Mouse (Mus musculus) hindbrain, embryonic 13.5 days (tissue): ENCODE results near the gene Hils1. TPM values are rescaled to one million over a fixed set of nuclear protein-coding genes. Genes with fewer than 3 reads are reported as not detected.

ENCODE experiments used
- ATAC-seq: fragments of 200-750 bp; cut with Nextera tagmentation; 2 replicates; pipeline ENCODE4 v1.8.0; 2017; ENCODE audit warnings: moderate TSS enrichment; ENCODE audit not compliant: low FRiP score
- H3K27ac ChIP-seq: fragments of 300-500 bp; sonication (generic); 2 replicates; pipeline ENCODE4 v1.5.1; 2015; ENCODE audit warnings: inconsistent platforms, mild to moderate bottlenecking, moderate library complexity
- H3K27me3 ChIP-seq: fragments of 300-500 bp; sonication (generic); 2 replicates; pipeline ENCODE4 v1.6.1; 2015; ENCODE audit warnings: mild to moderate bottlenecking, inconsistent platforms
- H3K36me3 ChIP-seq: fragments of 300-500 bp; sonication (generic); 2 replicates; pipeline ENCODE4 v1.6.1; 2015; ENCODE audit warnings: mild to moderate bottlenecking, inconsistent platforms
- H3K4me1 ChIP-seq: fragments of 300-500 bp; sonication (generic); replicated peaks from 2 replicates; pipeline ENCODE4 v1.6.1; 2015; ENCODE audit warnings: inconsistent platforms
- H3K4me2 ChIP-seq: fragments of 300-500 bp; sonication (generic); 2 replicates; pipeline ENCODE4 v1.6.1; 2015; ENCODE audit warnings: inconsistent platforms, mild to moderate bottlenecking, moderate library complexity
- H3K4me3 ChIP-seq: fragments of 300-500 bp; sonication (generic); 2 replicates; pipeline ENCODE4 v1.5.1; 2015; ENCODE audit warnings: mild to moderate bottlenecking, inconsistent platforms
- H3K9ac ChIP-seq: fragments of 300-500 bp; sonication (generic); 2 replicates; pipeline ENCODE4 v1.6.1; 2015; ENCODE audit warnings: mild to moderate bottlenecking, inconsistent platforms
- H3K9me3 ChIP-seq: fragments of 300-500 bp; sonication (generic); 2 replicates; pipeline ENCODE4 v1.6.1; 2016; ENCODE audit warnings: inconsistent platforms
- WGBS: fragments of 180-500 bp; shearing (Covaris S2); methylation state at CpG from one replicate; pipeline ENCODE4 v1.1.7; 2015; 5-methylcytosine and 5-hydroxymethylcytosine counted together
- polyA plus RNA-seq: library from polyadenylated mRNA; unstranded; fragments of >200 nt; fragmentation: Nextera tagmentation; extraction: Ambion mirVana; gene quantifications from 2 replicates; pipeline ENCODE4 v1.2.1, GENCODE M21; 2015

The Hils1 gene
- not detected in 2 replicates for polyA plus RNA-seq

DNA sequence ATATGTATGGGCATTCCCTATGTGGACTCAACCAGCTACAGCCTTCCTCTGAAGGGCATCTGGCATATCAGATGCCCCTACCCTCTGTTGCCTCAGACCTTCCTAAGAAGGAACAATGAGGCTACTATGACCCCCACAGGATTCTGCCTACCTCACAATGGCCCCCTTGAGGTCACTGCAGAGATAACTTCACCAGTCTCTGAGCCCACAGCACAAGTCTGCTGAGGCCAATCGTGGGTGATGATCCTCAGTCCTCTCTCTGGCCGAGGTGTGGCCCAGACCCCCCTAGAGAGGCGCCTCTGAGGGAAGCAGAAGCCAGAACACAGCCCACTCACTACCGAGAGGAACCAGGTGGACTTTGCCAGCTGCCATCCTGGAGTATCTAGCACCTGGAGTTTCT lies at the start of gene Hils1:
Gene Hils1 (plus strand): TSS at position 175 of the 400 bp plus-strand sequence.
- WGBS, result 51% methylated on average over 4 of the region's 4 CpGs
- Histone ChIP-seq H3K4me3 (no peak within 1 kb of the TSS), H3K4me2 (no peak within 1 kb of the TSS), H3K9ac (no peak within 1 kb of the TSS), H3K4me1 (peaks cover 6% of the 10 kb centered on the region; the same call in 1 of the 2 replicates), H3K36me3 (no peaks in the 10 kb centered on the region), H3K27ac (no peak within 1 kb of the TSS), H3K9me3 (no peaks in the 10 kb centered on the region), H3K27me3 (no peaks in the 10 kb centered on the region)
- no peak for ATAC-seq

- Histone ChIP-seq H3K27ac (no peak overlapping the region), H3K9ac (no peak overlapping the region), H3K4me2 (no peak overlapping the region), H3K9me3 (no peaks in the 10 kb centered on the region), H3K36me3 (no peaks in the 10 kb centered on the region), H3K4me3 (no peak overlapping the region), H3K27me3 (no peaks in the 10 kb centered on the region), H3K4me1 (peaks cover 12% of the 10 kb centered on the region)
- 83% methylated on average over 6 of the region's 6 CpGs for WGBS
- ATAC-seq, result no peak
Measured at GRCm38 (mm10) chr11:94917717-94918116, 49.7 kb upstream of the Hils1 start.

DNA sequence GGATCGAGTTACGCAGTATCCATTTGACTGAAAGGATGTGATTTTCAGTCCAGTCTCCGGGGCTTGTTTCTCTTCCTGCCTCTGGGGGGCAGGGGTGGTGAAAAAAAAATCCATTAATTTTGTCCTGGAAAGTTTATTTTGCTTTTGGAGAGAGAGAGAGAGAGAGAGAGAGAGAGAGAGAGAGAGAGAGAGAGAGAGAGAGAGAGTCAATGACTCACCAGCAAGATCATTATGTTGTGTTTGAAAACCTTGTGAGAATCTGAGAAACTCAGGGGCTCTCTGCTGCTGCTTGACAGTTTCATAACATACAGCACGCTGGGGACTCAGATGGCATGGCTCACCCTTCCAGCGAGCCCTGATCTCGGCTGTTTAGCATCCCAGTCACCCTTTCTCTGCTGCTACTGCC lies 46.4 kb upstream of the Hils1 start:
- no peaks in the 10 kb centered on the region for H3K27me3 ChIP-seq
- H3K4me1 ChIP-seq, result peaks cover 7% of the 10 kb centered on the region
- no peak for ATAC-seq
- no peaks in the 10 kb centered on the region for H3K36me3 ChIP-seq
- no peak overlapping the region for H3K9ac ChIP-seq
- no peak overlapping the region for H3K27ac ChIP-seq
- 57% methylated on average over 6 of the region's 6 CpGs for WGBS
- H3K4me3 ChIP-seq, result no peak overlapping the region
- no peak overlapping the region for H3K4me2 ChIP-seq
- no peaks in the 10 kb centered on the region for H3K9me3 ChIP-seq

DNA sequence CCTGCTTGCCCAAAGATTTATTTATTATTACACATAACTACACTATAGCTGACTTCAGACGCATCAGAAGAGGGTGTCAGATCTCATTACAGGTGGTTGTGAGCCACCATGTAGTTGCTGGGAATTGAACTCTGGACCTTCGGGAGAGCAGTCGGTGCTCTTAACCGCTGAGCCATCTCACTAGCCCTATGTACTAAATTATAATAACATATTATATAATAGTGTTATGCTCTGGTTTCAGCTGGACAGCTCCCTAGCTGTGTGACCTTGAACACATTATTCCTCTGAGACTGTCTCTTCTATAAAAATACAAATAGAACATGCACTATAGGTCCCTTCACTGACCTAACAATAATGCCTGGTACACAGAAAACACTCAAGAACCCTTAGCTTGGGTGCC lies 42.4 kb upstream of the Hils1 start:
- Histone ChIP-seq H3K27me3 (peaks cover 10% of the 10 kb centered on the region; the same call in 1 of the 2 replicates), H3K4me2 (no peak overlapping the region), H3K4me3 (no peak overlapping the region), H3K4me1 (peaks cover 15% of the 10 kb centered on the region), H3K9ac (no peak overlapping the region), H3K27ac (no peak overlapping the region), H3K36me3 (no peaks in the 10 kb centered on the region), H3K9me3 (no peaks in the 10 kb centered on the region)
- WGBS, result 94% methylated on average over 4 of the region's 4 CpGs
- ATAC-seq, result no peak

DNA sequence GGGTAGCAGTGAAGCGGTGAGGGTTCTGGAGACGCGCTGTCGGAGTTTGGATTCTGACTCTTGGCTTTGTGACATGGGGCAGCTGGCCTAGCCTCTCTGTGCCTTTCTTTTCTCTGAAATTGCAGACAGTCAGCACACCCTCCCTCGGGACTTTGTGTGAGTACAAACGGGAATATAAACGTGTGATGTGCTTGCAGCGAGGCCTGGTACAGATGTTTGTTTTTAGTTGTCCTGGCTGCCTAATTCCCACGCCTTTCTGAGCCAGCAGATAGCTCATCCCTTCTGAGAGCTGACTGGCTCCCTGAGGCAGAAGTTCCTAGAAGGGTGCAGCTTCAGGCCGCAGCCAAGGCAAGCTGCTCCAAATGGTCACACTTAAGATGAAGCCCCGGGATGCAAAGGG lies 41.0 kb upstream of the Hils1 start:
- Histone ChIP-seq H3K4me3 (no peak overlapping the region), H3K9ac (no peak overlapping the region), H3K27me3 (peaks cover 16% of the 10 kb centered on the region), H3K27ac (no peak overlapping the region), H3K4me1 (peaks cover 15% of the 10 kb centered on the region), H3K36me3 (no peaks in the 10 kb centered on the region), H3K4me2 (no peak overlapping the region), H3K9me3 (no peaks in the 10 kb centered on the region)
- WGBS, result 70% methylated on average over 11 of the region's 11 CpGs
- no peak for ATAC-seq

DNA sequence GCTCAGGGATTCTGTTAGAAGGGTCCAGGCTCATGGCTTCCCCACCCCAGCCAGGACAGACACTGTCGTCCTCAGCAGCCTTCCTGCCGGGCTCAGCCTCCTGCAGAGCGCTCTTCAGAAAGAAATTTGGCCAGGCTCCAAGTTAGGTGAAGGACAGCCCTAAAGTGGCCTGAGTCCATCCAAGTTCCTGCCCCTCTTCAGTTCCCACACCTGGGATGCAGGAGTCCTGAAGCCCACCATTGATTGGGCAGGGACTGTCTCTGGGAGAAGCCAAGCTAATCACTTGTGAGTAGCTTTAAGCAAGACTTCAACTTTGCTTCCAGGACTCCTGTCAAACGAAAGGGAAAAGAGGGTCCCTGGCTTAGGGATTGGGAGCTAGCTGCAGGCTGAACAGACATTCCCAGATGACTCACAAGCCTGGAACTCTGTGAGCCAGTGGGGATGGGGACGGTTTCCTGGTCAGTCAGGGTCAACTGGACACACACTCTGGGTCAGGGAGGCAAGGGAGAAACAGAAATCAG lies 39.6 kb upstream of the Hils1 start:
- H3K36me3 ChIP-seq, result no peaks in the 10 kb centered on the region
- no peaks in the 10 kb centered on the region for H3K9me3 ChIP-seq
- 37% methylated on average over 5 of the region's 5 CpGs for WGBS
- no peak overlapping the region for H3K4me2 ChIP-seq
- no peak overlapping the region for H3K9ac ChIP-seq
- H3K27ac ChIP-seq, result no peak overlapping the region
- peaks cover 30% of the 10 kb centered on the region for H3K27me3 ChIP-seq
- no peak for ATAC-seq
- peaks cover 15% of the 10 kb centered on the region for H3K4me1 ChIP-seq
- H3K4me3 ChIP-seq, result no peak overlapping the region

DNA sequence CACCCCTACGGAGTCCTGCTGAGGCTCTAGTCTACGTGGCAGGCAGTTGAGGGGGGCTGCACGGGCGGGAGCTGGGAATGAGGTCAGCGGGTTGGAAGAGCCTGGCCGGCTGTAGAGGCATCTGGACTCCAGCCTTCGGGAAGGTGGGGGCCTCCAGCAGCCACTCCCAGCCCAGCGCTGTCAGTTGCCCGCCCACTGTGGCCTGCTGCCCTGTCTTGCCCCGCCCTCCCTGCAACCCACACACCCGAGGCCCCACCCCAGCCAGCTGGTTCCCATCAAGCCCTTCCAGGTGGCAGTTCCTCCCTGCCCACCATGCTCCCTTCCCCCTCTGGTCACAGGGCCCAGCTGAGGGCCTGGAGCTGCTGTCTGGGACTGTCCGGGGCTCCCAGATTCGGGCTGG lies 38.6 kb upstream of the Hils1 start:
- H3K9me3 ChIP-seq, result no peaks in the 10 kb centered on the region
- H3K27ac ChIP-seq, result no peak overlapping the region
- peak overlapping the region; percentile 4; the same call in 1 of the 2 replicates for H3K4me2 ChIP-seq
- no peaks in the 10 kb centered on the region for H3K36me3 ChIP-seq
- peak; percentile 72; the same call in 1 of the 2 replicates for ATAC-seq
- H3K9ac ChIP-seq, result no peak overlapping the region
- H3K4me3 ChIP-seq, result no peak overlapping the region
- peaks cover 15% of the 10 kb centered on the region for H3K4me1 ChIP-seq
- 2% methylated on average over 13 of the region's 13 CpGs for WGBS
- H3K27me3 ChIP-seq, result peaks cover 40% of the 10 kb centered on the region

DNA sequence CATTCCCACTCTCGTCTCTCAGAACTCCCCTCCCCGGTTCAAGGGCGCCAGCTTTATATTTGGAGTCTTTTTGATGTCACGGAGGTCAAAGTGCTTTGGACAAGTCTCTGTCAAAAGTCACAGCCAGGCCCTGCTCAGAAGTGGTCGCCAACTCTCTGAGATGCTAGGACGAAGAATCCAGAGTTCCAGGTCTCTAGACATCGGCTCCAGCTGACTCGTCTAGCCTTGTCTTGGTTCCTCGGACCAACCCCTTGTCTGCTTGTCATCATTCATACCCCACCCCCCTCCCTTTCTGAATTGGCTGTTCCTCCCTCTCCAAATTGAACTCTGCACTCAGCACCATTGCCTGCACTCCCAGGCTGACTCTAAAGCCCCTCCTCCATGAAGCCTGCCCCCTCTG lies 37.8 kb upstream of the Hils1 start:
- WGBS, result 53% methylated on average over 9 of the region's 9 CpGs
- ATAC-seq, result no peak
- H3K4me1 ChIP-seq, result peaks cover 15% of the 10 kb centered on the region
- H3K9ac ChIP-seq, result no peak overlapping the region
- H3K27me3 ChIP-seq, result peaks cover 48% of the 10 kb centered on the region
- H3K4me2 ChIP-seq, result no peak overlapping the region
- no peak overlapping the region for H3K4me3 ChIP-seq
- H3K27ac ChIP-seq, result no peak overlapping the region
- no peaks in the 10 kb centered on the region for H3K9me3 ChIP-seq
- no peaks in the 10 kb centered on the region for H3K36me3 ChIP-seq

DNA sequence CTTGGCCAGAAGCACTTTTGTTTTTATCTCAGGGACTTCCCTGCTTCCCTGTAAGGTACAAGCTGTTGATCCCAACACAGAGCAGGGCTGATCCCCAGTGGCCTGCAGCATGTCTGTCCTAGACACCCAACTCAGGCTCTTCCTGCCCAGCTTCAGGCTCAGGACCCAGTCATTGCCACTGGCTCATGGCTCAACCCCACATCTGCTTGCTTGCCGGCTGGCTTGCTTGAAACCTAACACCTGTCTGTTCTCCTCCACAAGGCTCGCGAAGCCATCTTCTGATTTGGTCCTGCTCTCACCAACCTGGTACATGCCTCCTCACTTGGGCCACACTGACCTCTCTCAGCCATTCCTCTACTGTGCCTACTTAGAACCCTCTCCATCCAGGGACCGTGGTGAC lies 37.2 kb upstream of the Hils1 start:
- 59% methylated on average over 4 of the region's 4 CpGs for WGBS
- H3K4me3 ChIP-seq, result no peak overlapping the region
- H3K27me3 ChIP-seq, result peaks cover 53% of the 10 kb centered on the region
- H3K27ac ChIP-seq, result no peak overlapping the region
- H3K4me1 ChIP-seq, result peaks cover 15% of the 10 kb centered on the region
- no peak overlapping the region for H3K4me2 ChIP-seq
- no peak for ATAC-seq
- no peak overlapping the region for H3K9ac ChIP-seq
- no peaks in the 10 kb centered on the region for H3K36me3 ChIP-seq
- H3K9me3 ChIP-seq, result no peaks in the 10 kb centered on the region

DNA sequence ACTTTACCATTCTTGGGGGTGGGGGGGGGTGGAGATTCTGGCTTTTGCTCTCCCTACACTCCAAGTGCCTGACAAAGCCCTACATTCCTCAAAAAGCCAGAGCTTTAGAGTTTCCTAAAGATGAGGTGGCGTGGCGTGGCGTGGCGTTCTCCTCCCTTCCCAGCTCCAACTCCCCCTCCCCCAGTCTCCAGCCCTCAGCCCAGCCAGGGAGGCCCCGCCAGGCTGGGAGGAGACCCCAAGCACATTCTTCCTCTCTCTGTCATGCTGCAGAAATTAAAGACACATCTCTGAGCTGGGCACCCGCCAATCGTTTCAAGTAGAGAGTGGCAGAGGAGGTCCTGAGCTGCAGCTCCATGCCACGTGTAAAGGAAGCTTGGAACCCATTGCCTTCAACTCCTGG lies 33.8 kb upstream of the Hils1 start:
- Histone ChIP-seq H3K4me2 (no peak overlapping the region), H3K4me1 (peaks cover 21% of the 10 kb centered on the region), H3K27me3 (peaks cover 78% of the 10 kb centered on the region), H3K27ac (no peak overlapping the region; the same call in 1 of the 2 replicates), H3K4me3 (no peak overlapping the region), H3K9me3 (no peaks in the 10 kb centered on the region), H3K9ac (no peak overlapping the region), H3K36me3 (no peaks in the 10 kb centered on the region)
- 19% methylated on average over 8 of the region's 8 CpGs for WGBS
- ATAC-seq, result no peak

GRCm38 (mm10) chr11:94934526-94934925 lies 32.9 kb upstream of the Hils1 start:
- WGBS, result 30% methylated on average over 11 of the region's 11 CpGs
- peaks cover 85% of the 10 kb centered on the region for H3K27me3 ChIP-seq
- ATAC-seq, result no peak
- H3K4me2 ChIP-seq, result no peak overlapping the region
- no peak overlapping the region for H3K9ac ChIP-seq
- no peak overlapping the region for H3K27ac ChIP-seq
- H3K4me1 ChIP-seq, result peaks cover 15% of the 10 kb centered on the region
- H3K4me3 ChIP-seq, result no peak overlapping the region
- H3K9me3 ChIP-seq, result no peaks in the 10 kb centered on the region
- no peaks in the 10 kb centered on the region for H3K36me3 ChIP-seq

GRCm38 (mm10) chr11:94936045-94936444 lies 31.3 kb upstream of the Hils1 start, which contains the start of gene Col1a1:
Gene Col1a1, plus strand, starts transcription at chr11:94936224.
- no peaks in the 10 kb centered on the region for H3K36me3 ChIP-seq
- H3K9me3 ChIP-seq, result no peaks in the 10 kb centered on the region
- no peak within 1 kb of the TSS for H3K27ac ChIP-seq
- WGBS, result 15% methylated on average over 19 of the region's 19 CpGs
- peaks cover 94% of the 10 kb centered on the region for H3K27me3 ChIP-seq
- peak within 1 kb of the TSS; percentile 56 for H3K4me2 ChIP-seq
- H3K4me1 ChIP-seq, result peaks cover 15% of the 10 kb centered on the region
- peak within 1 kb of the TSS; percentile 32 for H3K4me3 ChIP-seq
- peak within 1 kb of the TSS; percentile 20; the same call in 1 of the 2 replicates for H3K9ac ChIP-seq
- ATAC-seq, result no peak

- Histone ChIP-seq H3K27me3 (peaks cover 96% of the 10 kb centered on the region), H3K4me2 (peak overlapping the region; percentile 56), H3K9me3 (no peaks in the 10 kb centered on the region), H3K27ac (no peak overlapping the region), H3K4me1 (peaks cover 15% of the 10 kb centered on the region), H3K36me3 (no peaks in the 10 kb centered on the region), H3K4me3 (peak overlapping the region; percentile 32), H3K9ac (peak overlapping the region; percentile 20; the same call in 1 of the 2 replicates)
- 0% methylated on average over 17 of the region's 17 CpGs for WGBS
- ATAC-seq, result peak; percentile 79
Measured at GRCm38 (mm10) chr11:94936851-94937295, 30.5 kb upstream of the Hils1 start.
